Mouse (Mus musculus) intestine, embryonic 15.5 days (tissue): ENCODE measurements around the gene Ets1. TPM values are rescaled to one million over a fixed set of nuclear protein-coding genes. Genes with fewer than 3 reads are reported as not detected.

ENCODE experiments used
- ATAC-seq: fragments of 200-750 bp; cut with Nextera tagmentation; 2 replicates; pipeline ENCODE4 v1.8.0; 2017; ENCODE audit warnings: moderate TSS enrichment, moderate library complexity
- H3K27ac ChIP-seq: fragments of 300-500 bp; sonication (generic); 2 replicates; pipeline ENCODE4 v1.5.1; 2015; ENCODE audit warnings: mild to moderate bottlenecking, inconsistent platforms
- H3K27me3 ChIP-seq: fragments of 300-500 bp; sonication (generic); replicated peaks from 2 replicates; pipeline ENCODE4 v1.6.1; 2015; ENCODE audit warnings: inconsistent platforms
- H3K36me3 ChIP-seq: fragments of 300-500 bp; sonication (generic); 2 replicates; pipeline ENCODE4 v1.6.1; 2015; ENCODE audit warnings: inconsistent platforms
- H3K4me1 ChIP-seq: fragments of 300-500 bp; sonication (generic); replicated peaks from 2 replicates; pipeline ENCODE4 v1.6.1; 2015; ENCODE audit warnings: inconsistent platforms
- H3K4me2 ChIP-seq: fragments of 300-500 bp; sonication (generic); replicated peaks from 2 replicates; pipeline ENCODE4 v1.6.1; 2015; ENCODE audit warnings: mild to moderate bottlenecking, inconsistent platforms
- H3K4me3 ChIP-seq: fragments of 300-500 bp; sonication (generic); replicated peaks from 2 replicates; pipeline ENCODE4 v1.5.1; 2015; ENCODE audit warnings: inconsistent platforms
- H3K9ac ChIP-seq: fragments of 300-500 bp; sonication (generic); 2 replicates; pipeline ENCODE4 v1.6.1; 2015; ENCODE audit warnings: inconsistent platforms
- H3K9me3 ChIP-seq: fragments of 300-500 bp; sonication (generic); 2 replicates; pipeline ENCODE4 v1.6.1; 2016; ENCODE audit warnings: inconsistent platforms
- WGBS: fragments of 180-500 bp; shearing (Covaris S2); methylation state at CpG from one replicate; pipeline ENCODE4 v1.1.7; 2015; 5-methylcytosine and 5-hydroxymethylcytosine counted together
- polyA plus RNA-seq: library from polyadenylated mRNA; unstranded; fragments of >200 nt; fragmentation: Nextera tagmentation; extraction: Ambion mirVana; gene quantifications from 2 replicates; pipeline ENCODE4 v1.2.1, GENCODE M21; 2015

The Ets1 gene
- polyA plus RNA-seq, 1 experiment from 2014 or later = 43.0 TPM

GRCm38 (mm10) chr9:32619661-32620060 is 16.4 kb upstream of the Ets1 start:
- Histone ChIP-seq H3K4me3 (no peak overlapping the region), H3K27me3 (no peaks in the 10 kb centered on the region), H3K4me2 (no peak overlapping the region), H3K36me3 (no peaks in the 10 kb centered on the region), H3K9me3 (no peaks in the 10 kb centered on the region), H3K27ac (no peak overlapping the region), H3K9ac (no peak overlapping the region), H3K4me1 (no peaks in the 10 kb centered on the region)
- ATAC-seq = no peak
- 90% methylated on average over 6 of the region's 6 CpGs for WGBS

- no peak for ATAC-seq
- H3K9ac ChIP-seq = no peak overlapping the region
- H3K27me3 ChIP-seq = no peaks in the 10 kb centered on the region
- no peaks in the 10 kb centered on the region for H3K9me3 ChIP-seq
- WGBS = 97% methylated on average over 3 of the region's 3 CpGs
- no peaks in the 10 kb centered on the region for H3K36me3 ChIP-seq
- H3K4me1 ChIP-seq = no peaks in the 10 kb centered on the region
- no peak overlapping the region for H3K4me2 ChIP-seq
- no peak overlapping the region for H3K27ac ChIP-seq
- H3K4me3 ChIP-seq = no peak overlapping the region
These were observed 15.6 kb upstream of the Ets1 start for GRCm38 (mm10) chr9:32620446-32620845.

GRCm38 (mm10) chr9:32629385-32629981 is 6.5 kb upstream of the Ets1 start:
- no peak overlapping the region for H3K9ac ChIP-seq
- H3K4me1 ChIP-seq = no peaks in the 10 kb centered on the region
- no peak overlapping the region for H3K27ac ChIP-seq
- ATAC-seq = peak; percentile 53; the same call in 1 of the 2 replicates
- H3K4me3 ChIP-seq = no peak overlapping the region
- no peaks in the 10 kb centered on the region for H3K36me3 ChIP-seq
- H3K27me3 ChIP-seq = no peaks in the 10 kb centered on the region
- 49% methylated on average over 1 of the region's 1 CpGs for WGBS
- H3K4me2 ChIP-seq = no peak overlapping the region
- H3K9me3 ChIP-seq = no peaks in the 10 kb centered on the region

GRCm38 (mm10) chr9:32631341-32631740 is 4.7 kb upstream of the Ets1 start:
- H3K4me2 ChIP-seq = no peak overlapping the region
- no peaks in the 10 kb centered on the region for H3K27me3 ChIP-seq
- H3K9me3 ChIP-seq = no peaks in the 10 kb centered on the region
- H3K4me1 ChIP-seq = 0 out of 2 replicates have a peak, but pooled peaks cover 2% of the 10 kb centered on the region
- ATAC-seq = no peak
- H3K9ac ChIP-seq = no peak overlapping the region
- no peak overlapping the region for H3K27ac ChIP-seq
- H3K36me3 ChIP-seq = no peaks in the 10 kb centered on the region
- H3K4me3 ChIP-seq = no peak overlapping the region

- H3K9ac ChIP-seq = no peak overlapping the region
- no peak overlapping the region for H3K4me2 ChIP-seq
- no peaks in the 10 kb centered on the region for H3K27me3 ChIP-seq
- no peak for ATAC-seq
- H3K27ac ChIP-seq = no peak overlapping the region
- 75% methylated on average over 7 of the region's 7 CpGs for WGBS
- 0 out of 2 replicates have a peak, but pooled peaks cover 2% of the 10 kb centered on the region for H3K4me1 ChIP-seq
- H3K9me3 ChIP-seq = no peaks in the 10 kb centered on the region
- no peaks in the 10 kb centered on the region for H3K36me3 ChIP-seq
- no peak overlapping the region for H3K4me3 ChIP-seq
These were observed 3.8 kb upstream of the Ets1 start for GRCm38 (mm10) chr9:32632237-32632636.

- Histone ChIP-seq H3K36me3 (no peaks in the 10 kb centered on the region), H3K4me1 (peaks cover 19% of the 10 kb centered on the region; the same call in 1 of the 2 replicates), H3K27ac (no peak overlapping the region), H3K27me3 (no peaks in the 10 kb centered on the region), H3K9me3 (no peaks in the 10 kb centered on the region), H3K9ac (no peak overlapping the region), H3K4me3 (no peak overlapping the region), H3K4me2 (no peak overlapping the region)
- WGBS = 68% methylated on average over 3 of the region's 3 CpGs
- ATAC-seq = no peak
These were observed 9.0 kb downstream of the Ets1 start for GRCm38 (mm10) chr9:32644981-32645380.

- WGBS = 21% methylated on average over 9 of the region's 9 CpGs
- Histone ChIP-seq H3K9ac (no peak overlapping the region), H3K27ac (no peak overlapping the region)
These were observed 9.5 kb downstream of the Ets1 start for GRCm38 (mm10) chr9:32645475-32645874.

GRCm38 (mm10) chr9:32646539-32647258 is 10.7 kb downstream of the Ets1 start:
- no peaks in the 10 kb centered on the region for H3K36me3 ChIP-seq
- H3K9ac ChIP-seq = no peak overlapping the region
- 20% methylated on average over 11 of the region's 11 CpGs for WGBS
- H3K4me2 ChIP-seq = peak overlapping the region; percentile 53
- peak overlapping the region; percentile 77 for H3K27ac ChIP-seq
- peak overlapping the region; percentile 20; the same call in 1 of the 2 replicates for H3K4me3 ChIP-seq
- H3K4me1 ChIP-seq = peaks cover 19% of the 10 kb centered on the region; the same call in 1 of the 2 replicates
- peak; percentile 85 for ATAC-seq
- no peaks in the 10 kb centered on the region for H3K9me3 ChIP-seq
- H3K27me3 ChIP-seq = no peaks in the 10 kb centered on the region

More at GRCm38 (mm10) chr9:32645475-32645874, 9.5 kb downstream of the Ets1 start:
- no peaks in the 10 kb centered on the region for H3K27me3 ChIP-seq
- H3K9me3 ChIP-seq = no peaks in the 10 kb centered on the region
- no peak for ATAC-seq
- peaks cover 19% of the 10 kb centered on the region; the same call in 1 of the 2 replicates for H3K4me1 ChIP-seq
- H3K36me3 ChIP-seq = no peaks in the 10 kb centered on the region
- H3K4me3 ChIP-seq = no peak overlapping the region
- H3K4me2 ChIP-seq = peak overlapping the region; percentile 53

GRCm38 (mm10) chr9:32647506-32648250 is 11.7 kb downstream of the Ets1 start:
- Histone ChIP-seq H3K4me1 (peaks cover 19% of the 10 kb centered on the region; the same call in 1 of the 2 replicates), H3K27ac (peak overlapping the region; percentile 74; the same call in 1 of the 2 replicates), H3K27me3 (no peaks in the 10 kb centered on the region), H3K36me3 (no peaks in the 10 kb centered on the region), H3K9ac (no peak overlapping the region), H3K4me2 (no peak overlapping the region), H3K4me3 (no peak overlapping the region), H3K9me3 (no peaks in the 10 kb centered on the region)
- WGBS = 72% methylated on average over 7 of the region's 7 CpGs
- ATAC-seq = no peak

GRCm38 (mm10) chr9:32648286-32648685 is 12.3 kb downstream of the Ets1 start:
- no peak for ATAC-seq
- no peaks in the 10 kb centered on the region for H3K36me3 ChIP-seq
- H3K4me1 ChIP-seq = peaks cover 19% of the 10 kb centered on the region; the same call in 1 of the 2 replicates
- 61% methylated on average over 5 of the region's 5 CpGs for WGBS
- no peak overlapping the region for H3K4me3 ChIP-seq
- H3K27me3 ChIP-seq = no peaks in the 10 kb centered on the region
- H3K27ac ChIP-seq = no peak overlapping the region
- H3K9ac ChIP-seq = no peak overlapping the region
- no peak overlapping the region for H3K4me2 ChIP-seq
- no peaks in the 10 kb centered on the region for H3K9me3 ChIP-seq

- H3K4me1 ChIP-seq = peaks cover 15% of the 10 kb centered on the region; the same call in 1 of the 2 replicates
- ATAC-seq = no peak
- whole genome bisulfite sequencing = 44% methylated on average over 3 of the region's 3 CpGs
These were observed 14.7 kb downstream of the Ets1 start for GRCm38 (mm10) chr9:32650738-32651137.

GRCm38 (mm10) chr9:32652112-32652511 is 16.1 kb downstream of the Ets1 start:
- Histone ChIP-seq H3K4me1 (0 out of 2 replicates have a peak, but pooled peaks cover 6% of the 10 kb centered on the region), H3K27ac (no peak overlapping the region), H3K4me2 (no peak overlapping the region), H3K4me3 (no peak overlapping the region), H3K36me3 (no peaks in the 10 kb centered on the region), H3K27me3 (no peaks in the 10 kb centered on the region), H3K9me3 (no peaks in the 10 kb centered on the region), H3K9ac (no peak overlapping the region)
- ATAC-seq = no peak
- WGBS = 86% methylated on average over 10 of the region's 10 CpGs

More at GRCm38 (mm10) chr9:32650738-32651137, 14.7 kb downstream of the Ets1 start:
- Histone ChIP-seq H3K36me3 (no peaks in the 10 kb centered on the region), H3K4me3 (no peak overlapping the region), H3K9ac (no peak overlapping the region), H3K4me2 (no peak overlapping the region), H3K27me3 (no peaks in the 10 kb centered on the region), H3K9me3 (no peaks in the 10 kb centered on the region), H3K27ac (no peak overlapping the region)
